Mouse (Mus musculus): Measurements from ENCODE around the gene Capg.
A peak's percentile ranks its signal among the peaks of the same experiment; 100 is the strongest.

Capg gene

DNA sequence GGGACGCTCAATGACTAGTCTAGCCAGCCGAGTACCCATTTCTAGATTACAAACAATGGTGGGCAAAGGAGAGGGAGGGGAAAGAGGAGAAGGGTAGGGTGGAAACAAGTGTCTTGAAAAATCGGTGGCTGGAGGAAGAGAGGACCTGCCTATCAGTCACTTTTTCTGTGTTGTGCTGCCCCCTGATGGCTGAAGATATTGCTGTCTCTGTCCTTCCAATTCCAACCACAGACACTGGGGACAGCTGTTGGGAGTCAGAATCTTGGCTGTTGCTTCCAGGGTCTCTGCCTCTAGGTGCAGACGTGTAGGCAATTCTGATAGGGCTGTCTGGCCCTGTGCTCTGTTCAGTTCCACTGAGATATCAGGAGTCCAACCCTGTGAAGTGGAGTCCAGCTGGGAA is 21.9 kb downstream of the Capg start:
- DNase-seq (ENCODE audit: extremely low spot score, low read depth, low spot score) = peak; percentile 63

DNA sequence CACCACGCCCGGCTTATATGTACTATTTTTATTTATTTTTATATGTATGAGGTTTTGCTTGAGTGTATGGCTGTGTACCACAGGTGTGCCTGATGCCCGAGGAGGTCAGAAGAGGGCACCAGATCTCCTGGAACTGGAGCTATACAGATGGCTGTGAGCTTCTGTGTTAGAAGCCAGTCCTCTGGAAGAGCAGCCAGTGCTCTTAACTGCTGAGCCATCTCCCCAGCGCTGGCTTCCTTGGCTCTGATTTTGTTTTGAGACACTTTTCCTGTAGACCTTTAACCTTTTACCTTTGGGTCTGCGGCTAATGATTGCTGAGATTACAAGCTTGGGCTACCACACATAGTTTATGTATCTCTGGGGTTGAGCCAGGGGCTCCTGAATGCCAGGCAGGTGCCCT is 23.3 kb downstream of the Capg start:
- DNase-seq (ENCODE audit: extremely low spot score, low read depth, low spot score) = no peak

DNA sequence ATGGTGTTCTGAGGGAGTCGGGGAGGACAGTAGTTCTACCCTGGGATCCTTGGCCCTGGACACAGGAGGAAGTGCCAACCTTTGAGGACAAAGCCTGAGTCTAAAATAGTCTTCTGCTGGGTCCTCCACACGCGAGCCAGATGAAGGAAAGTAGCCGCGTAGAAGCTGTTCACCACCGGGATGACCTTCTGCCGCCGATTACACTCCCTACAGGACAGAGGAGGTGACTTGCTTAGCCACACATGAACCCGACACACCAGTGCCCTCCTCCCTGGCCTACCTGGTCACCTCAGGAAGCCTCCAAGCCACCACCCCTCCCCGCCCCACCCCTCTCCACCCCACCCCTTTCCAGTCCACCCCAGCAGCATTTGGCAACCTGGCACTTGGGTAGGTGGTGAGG is 24.5 kb downstream of the Capg start:
- DNase-seq (ENCODE audit: extremely low spot score, low read depth, low spot score) = no peak

DNA sequence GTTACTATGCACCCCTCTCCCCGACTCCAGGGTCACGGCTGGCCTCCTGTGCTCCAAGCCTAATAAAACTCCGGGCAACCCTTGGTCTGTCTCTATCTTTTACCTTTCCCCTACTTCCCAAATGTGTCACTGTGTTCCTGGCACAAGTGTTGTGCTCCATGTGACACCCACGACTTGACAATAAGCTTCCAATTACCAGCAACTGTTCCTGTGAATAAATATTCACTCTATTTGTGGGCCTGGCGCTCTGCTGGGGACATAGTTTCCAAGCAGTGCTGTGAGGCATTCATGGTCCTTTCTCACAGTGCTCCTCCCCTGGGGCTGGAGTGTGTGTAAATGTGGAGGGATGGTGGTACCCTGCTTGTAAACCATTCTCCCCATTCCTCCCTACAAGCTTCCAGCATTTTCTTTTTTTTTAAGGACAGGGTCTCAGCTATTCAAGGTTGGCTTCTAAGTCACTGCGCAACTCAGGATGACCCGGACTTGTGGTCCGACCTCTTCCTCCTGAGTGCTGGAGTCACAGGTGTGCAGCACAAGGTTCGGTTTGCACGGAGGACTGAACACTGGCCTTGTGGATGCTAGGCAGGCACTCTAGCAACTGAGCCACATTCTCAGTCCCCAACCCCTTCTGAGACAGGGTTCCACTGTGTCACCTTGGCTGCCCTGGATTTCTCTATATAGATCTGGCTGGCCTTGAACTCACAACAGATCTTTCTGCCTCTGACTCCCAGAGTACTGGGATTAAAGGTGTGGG is 26.6 kb downstream of the Capg start:
- DNase-seq (ENCODE audit: extremely low spot score, low read depth, low spot score) = no peak

DNA sequence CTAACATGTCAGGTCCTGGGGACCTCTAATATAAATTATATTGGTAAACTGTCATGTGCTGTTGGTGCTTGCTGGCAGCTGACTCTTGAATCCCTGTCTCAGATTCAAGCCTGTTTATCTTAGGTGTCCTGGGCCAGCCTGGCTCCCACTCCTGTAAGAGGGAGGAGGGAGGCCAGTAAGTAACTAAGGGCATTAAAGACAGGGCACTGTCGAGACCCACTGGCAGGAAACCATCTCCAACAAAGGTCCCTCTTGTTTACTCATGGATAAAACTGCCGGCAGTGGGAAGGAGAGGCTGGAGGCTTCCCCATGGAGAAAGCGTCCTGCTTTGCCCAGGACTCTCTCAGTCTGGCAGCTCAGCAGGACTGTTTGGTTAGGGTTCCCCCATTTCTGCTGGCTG is 27.6 kb downstream of the Capg start:
- no peak for DNase-seq (ENCODE audit: extremely low spot score, low read depth, low spot score)

DNA sequence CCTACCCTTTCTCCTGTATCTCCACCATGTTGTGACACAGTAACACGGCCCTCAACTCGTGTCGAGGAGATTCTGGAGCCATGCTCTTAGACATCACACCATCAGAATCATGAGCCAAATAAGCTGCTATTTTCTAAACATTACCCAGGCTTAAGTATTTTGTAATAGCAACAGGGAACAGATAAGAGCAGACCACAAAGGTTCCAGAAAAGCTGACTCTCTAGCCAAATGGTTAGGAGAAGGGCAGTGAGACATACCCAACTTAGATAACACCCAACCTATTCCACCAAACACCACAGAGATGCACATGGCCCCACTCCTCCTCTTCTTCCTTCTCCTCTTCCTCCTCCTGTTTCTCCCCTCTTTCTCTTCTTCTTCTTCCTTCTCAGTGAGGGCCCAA is 31.9 kb downstream of the Capg start:
- DNase-seq (ENCODE audit: extremely low spot score, low read depth, low spot score) = no peak

DNA sequence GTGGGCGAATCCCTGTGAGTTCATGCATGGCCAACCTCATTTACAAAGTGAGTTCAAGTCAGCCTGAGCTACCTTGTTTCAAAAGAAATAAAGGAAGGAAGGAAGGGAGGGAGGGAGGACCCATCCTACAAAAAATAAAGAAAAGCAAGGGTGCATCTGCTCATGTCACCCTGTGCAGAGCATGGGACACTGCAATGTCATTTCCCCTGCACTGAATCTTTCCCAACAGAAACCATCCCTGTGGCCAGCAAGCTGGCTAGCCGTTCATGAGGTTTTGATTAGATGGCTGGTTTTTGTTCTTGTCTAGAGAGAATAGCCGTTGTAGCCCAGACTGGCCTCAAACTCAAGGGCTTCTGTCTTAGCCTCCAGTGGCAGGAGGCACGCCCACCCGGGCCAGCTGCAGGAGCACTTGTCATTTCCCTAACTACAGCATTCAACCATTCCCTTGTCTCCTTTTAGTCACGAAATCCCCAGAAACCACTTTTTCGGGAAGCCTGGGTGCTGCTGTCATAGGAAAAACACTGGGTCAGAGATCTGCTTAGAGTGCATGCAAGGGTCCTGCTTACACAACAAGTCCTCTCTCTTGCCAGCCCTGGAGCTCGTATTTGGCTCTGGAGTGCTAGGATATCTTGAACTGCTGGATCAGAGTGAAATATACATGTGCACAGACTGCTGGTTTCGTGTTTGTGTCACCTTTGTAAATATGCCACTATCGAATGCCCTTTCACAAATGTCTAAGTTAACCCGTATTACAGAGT is 37.6 kb downstream of the Capg start:
- no peak for DNase-seq (ENCODE audit: extremely low spot score, low read depth, low spot score)

DNA sequence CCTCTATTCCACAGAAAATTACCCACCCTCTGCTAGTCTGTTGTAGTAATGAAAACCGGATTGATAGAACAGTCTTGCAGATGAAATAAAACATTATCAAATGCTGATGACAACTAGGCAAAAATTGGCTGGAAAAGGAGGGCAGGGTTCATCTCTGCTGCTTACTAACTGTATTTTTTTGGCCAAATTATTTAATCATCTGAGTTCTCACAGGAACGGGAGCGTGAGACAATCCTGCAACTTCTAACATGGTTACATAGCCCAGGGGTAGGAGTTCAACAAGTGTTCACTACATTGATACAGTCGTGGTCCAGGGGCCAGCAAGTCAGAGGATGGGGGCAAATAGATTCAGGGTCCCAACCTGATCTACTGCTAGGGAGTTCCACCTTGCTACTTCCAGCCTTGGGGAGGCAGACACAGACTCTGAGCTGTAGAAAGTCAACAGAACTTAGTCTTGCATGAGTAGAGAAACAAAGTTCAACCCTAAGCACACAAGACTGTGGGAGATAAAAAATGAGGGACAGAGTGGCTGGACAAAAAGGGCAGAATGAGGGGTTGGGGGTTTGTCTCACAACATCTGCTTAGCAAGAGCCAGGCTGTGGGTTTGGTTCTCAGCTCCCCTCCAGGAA is 39.1 kb downstream of the Capg start:
- DNase-seq (ENCODE audit: extremely low spot score, low read depth, low spot score) = no peak

DNA sequence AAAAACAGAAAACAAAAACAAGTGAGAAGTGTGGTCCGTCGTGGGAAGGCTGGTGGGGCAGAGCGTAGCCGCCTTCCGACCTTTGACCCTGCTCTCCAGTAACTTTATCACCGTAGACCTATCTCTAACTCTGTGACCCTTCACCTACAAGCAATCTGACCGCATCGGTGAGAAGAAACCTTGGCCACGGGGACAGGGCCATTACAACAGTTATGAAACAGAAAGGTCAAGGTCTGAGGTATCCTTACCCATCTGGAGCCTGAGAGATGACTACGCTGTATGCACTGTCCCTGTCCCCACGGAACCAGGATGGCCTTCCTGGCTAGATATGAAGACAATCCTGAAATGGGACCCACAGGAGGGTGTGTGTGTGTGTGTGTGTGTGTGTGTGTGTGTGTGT is 40.0 kb downstream of the Capg start:
- no peak for DNase-seq (ENCODE audit: extremely low spot score, low read depth, low spot score)

DNA sequence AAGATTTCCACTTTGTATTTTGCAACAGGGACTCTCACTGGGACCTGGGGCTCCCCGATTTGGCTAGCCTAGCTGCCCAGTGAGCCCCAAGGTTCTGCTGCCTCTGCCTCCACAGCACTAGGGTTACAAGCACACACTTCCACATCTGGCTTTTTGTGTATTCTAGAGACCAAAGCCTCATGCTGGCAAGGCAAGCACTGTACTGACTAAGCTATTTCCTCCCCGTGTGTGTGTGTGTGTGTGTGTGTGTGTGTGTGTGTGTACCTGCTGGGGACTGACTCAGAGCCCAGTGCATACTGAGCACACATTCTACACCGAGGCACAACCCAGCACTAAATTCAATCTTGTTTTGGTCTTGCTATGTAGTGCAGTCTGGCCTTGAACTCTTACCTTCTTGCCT is 42.5 kb downstream of the Capg start:
- DNase-seq (ENCODE audit: extremely low spot score, low read depth, low spot score) = no peak

DNA sequence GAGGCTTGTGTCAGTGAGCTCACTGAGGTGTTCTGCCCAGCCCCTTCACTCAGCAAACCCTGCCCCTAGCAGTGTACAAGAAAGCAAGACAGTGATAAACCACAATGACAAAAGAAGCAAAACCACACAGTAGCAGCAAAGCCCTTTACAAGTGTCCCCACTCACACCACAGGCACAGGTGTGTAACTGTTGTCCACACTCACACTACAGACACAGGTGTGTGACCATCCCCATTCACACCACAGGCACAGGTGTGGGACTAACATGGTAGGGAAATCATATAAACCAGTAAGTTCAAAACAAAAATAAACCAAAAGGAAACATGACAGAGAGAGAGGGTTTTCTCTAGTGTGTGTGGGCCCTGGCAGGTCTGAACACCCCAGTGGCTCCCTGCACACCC is 44.1 kb downstream of the Capg start:
- no peak for DNase-seq (ENCODE audit: extremely low spot score, low read depth, low spot score)

DNA sequence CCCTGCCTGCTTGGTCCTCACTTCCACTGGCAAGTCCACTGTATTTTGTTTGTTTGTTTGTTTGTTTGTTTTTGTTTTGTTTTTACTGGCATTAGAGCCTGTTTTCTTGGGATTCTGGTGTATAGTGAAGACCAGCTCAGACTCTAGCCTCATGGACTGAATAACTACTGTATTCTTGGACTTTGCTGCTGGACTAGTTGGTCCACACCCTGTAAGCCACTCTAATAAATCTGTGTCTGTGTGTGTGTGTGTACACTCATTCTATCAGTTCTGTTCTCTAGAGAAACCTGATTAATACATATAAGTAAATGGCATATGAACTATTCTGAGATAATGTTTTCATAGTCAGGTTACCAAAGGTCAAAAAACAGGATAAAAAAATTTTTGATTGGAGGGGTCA is 45.9 kb downstream of the Capg start:
- no peak for DNase-seq (ENCODE audit: extremely low spot score, low read depth, low spot score)

DNA sequence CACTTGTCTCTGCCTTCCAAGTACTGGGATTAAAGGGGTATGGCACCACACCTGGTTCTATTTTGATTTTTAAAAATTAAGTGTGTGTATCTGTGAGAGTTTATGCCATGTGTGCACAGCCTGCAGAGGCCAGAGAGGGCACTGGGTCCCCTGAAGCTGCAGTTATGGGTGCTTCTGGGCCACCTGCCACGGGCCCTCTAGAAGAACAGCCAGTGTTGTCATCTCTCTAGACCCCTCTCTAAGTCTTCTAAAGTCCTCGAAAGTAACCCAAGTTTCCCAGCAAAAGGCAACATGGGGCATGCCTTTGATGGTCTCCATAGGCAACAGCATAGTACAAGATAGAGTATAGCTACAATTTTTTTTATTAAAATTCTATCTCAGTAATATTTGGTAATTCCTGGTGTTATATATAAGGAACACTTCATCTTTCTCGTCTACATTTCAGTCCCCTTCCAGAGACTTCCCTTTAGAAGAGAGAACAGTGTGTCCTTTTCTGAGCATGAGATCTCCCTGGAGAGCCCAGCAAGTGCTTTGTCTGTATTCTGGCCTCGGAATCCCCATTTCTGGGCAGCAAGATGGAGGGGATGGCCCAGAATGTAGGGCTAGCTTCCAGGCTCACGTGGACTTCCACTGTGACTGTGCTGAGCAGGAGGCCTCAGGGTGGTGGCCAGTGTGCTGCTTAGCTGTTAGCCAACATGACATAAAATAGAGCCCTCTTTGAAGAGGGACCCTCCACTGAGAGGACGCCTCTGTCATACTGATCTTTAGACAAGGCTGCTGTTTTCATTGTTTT is 49.0 kb downstream of the Capg start:
- DNase-seq (ENCODE audit: extremely low spot score, low read depth, low spot score) = no peak

DNA sequence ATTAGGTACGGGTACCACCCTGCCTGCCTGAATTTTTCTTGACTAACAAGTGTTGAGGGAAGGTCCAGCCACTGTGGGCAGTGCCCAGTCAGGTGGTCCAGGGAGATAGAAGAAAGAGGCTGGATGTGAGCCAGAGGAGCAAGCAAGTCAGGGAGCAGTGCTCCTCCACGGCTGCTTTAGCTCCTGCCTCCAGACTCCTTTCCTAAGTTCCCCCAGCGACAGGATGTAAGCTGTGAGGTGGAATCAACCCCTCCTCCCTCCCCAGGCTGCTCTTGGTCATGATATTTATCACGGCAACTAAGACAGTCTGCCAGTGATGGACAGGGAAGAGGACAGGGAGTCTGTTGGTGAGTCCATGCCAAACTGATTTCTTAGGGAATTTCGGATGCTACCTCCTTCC is 49.7 kb downstream of the Capg start:
- DNase-seq (ENCODE audit: extremely low spot score, low read depth, low spot score) = no peak

DNA sequence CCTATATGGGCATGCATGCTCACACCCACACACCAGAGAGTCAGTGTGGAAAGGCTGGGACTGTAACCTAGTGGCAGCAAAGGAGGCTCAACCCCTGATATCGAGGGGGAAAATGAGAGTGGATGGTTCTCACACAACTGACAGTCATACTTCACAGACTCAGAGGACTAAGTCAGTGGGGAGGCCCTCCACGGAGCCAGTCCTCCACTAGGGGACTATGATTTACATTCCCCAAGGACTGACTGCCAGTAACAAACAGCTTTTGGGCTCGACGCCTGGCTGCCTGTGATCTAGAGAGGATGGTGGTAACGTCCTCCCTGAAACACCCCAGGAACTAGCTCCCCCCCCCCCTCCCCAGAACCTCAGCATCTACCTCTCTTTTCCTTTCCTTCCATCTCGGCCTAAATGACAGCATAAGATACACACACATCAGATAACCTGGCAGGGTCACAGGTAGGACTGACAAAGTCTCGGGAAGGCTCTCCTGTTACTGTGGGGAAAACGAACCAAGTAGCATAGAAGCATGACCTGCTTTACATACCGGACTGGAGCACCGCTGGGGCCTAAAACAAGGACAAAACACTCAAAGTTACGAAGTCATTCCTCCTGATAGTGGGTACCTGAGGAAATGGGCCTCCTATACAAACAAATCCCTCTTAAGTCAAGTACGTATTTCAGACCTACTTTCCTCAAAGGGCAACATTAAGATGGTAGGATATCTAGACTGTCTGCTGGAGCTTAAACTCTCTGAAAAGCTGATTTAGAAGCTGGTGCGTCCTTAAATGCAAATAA is 53.1 kb downstream of the Capg start:
- DNase-seq (ENCODE audit: extremely low spot score, low read depth, low spot score) = no peak

DNA sequence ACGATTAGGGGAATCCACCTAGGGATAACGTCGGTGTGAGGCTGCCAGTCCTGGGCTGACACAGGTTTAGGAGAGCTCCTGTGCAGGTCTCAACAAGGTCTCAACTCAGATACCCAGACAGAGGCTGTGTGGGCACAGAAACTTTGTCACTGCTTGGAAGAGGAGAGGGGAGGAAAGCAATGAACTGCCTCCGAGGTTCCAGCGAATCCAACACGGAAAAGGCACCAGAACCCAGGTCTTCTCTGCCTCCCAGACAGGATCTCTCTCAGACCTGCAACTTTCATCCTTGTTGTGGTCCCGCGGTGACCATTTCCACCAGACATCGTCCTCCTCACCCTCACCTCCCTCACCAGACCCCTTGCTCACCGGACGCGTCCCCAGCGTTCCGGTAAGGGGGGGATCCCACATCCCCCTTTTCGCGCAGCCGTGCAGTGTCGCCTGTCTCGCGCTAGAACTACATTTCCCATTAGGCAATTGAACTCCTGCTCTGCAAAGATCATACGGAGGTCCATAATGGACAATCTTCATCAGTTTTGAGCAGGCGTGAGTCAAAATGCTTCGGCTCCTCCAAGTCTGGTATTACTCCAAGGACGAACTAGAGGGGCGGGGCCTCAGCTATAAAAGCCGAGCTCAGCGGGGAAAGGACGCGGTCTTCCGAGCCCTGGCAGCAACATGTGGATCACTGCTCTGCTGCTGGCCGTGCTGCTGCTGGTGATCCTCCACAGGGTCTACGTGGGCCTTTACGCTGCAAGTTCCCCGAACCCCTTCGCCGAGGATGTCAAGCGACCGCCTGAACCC is 54.0 kb downstream of the Capg start, which contains the start of the genes Elmod3 and Retsat:
Elmod3 (minus strand) TSS at position 458 of the 798 bp plus-strand sequence.
Retsat (plus strand) TSS at position 520 of the 798 bp plus-strand sequence.
- DNase-seq (ENCODE audit: extremely low spot score, low read depth, low spot score) = peak; percentile 91

DNA sequence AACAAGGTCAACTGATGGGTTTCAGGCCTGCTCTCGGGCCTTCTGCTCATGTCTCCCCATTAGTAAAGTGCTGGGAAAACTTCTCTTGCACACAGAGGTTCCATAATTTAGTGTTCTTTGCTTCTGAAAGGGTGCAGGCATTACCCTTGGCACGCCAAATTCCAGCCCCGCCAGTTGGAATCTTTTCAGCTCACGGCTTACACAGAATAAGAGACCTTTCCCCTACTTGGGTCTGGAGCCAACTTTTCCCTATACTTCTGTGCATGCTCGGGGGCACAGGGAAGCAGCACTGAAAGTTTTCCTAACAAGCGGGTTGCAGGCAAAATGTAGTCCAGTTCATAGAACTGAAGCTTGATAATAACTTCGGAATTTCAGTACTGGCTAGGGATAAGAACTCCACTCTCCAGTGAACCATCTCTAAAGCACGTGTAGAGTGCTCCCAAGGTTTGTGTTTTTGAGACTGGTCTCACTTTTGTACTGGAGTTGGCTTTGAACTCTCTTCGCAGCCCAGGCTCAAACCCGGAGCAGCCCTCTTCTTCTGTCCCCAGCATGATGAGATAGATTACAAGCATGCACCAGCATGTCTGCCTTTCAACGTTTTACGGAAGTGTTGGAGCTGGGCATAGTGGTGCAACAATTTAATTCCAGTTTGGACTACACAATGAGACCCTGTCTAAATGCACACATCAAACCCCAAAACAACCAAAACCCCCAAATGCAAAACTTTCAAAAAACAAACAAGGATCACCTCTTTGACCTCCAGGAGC is 54.8 kb downstream of the Capg start:
- DNase-seq (ENCODE audit: extremely low spot score, low read depth, low spot score) = no peak

DNA sequence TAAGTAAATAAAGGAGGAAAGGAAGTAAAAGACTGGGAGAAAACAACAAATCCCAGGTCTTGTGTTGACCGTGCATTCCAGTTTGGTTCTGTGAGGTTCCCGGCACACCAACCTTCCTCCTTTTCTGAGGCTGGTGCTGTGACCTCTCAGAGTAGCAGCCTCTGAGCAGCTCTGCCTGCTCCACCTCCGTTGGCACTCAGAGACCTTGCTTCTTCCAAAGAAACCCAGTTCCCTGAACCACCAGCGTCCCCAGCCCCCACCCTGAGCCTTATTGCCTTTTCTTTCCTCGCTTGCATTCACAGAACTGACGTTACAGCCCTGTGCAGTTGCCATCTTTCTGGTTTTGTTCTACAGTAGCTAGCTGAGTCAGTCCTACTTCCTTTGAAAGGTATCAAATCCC is 56.0 kb downstream of the Capg start:
- no peak for DNase-seq (ENCODE audit: extremely low spot score, low read depth, low spot score)

DNA sequence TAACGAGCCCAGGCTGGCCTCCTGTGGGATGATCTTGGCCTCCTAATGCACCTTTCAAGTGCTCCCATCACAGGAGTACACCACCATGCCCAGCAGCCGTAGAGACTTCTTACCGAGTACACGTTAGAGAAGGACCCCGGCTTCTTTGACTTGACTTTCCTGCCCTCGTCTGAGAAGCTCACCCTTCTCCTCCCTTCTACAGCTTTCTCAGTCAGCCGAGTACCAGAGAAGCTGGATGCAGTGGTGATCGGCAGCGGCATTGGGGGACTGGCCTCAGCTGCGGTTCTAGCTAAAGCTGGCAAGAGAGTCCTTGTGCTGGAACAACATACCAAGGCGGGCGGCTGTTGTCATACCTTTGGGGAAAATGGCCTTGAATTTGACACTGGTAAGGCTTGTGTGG is 56.6 kb downstream of the Capg start:
- no peak for DNase-seq (ENCODE audit: extremely low spot score, low read depth, low spot score)
